In genomic region chr10:21995661-21996308, GRCm38 (mm10) we compare ENCODE assay signal across 8 mouse cellular contexts.
DNase-seq lines count a peak whose midpoint lies in the region; ATAC-seq and TF ChIP-seq lines count a peak whose summit lies in the region.

No protein-coding gene starts in this region.

- 27% methylated on average over 11 of the region's 11 CpGs for WGBS in kidney, adult 2 months
- 50% methylated on average over 11 of the region's 11 CpGs for WGBS in limb, embryonic 15.5 days
- 58% methylated on average over 11 of the region's 11 CpGs for WGBS in midbrain, postnatal 0 days
- WGBS in stomach, embryonic 14.5 days, result 54% methylated on average over 11 of the region's 11 CpGs

- H3K27me3 ChIP-seq in kidney, adult 2 months (replicated peaks; ENCODE audit: control insufficient read depth, insufficient read depth, low read length), result no peaks in the 10 kb centered on the region
- H3K27me3 ChIP-seq in limb, embryonic 15.5 days, result no peaks in the 10 kb centered on the region
- no peaks in the 10 kb centered on the region for H3K27me3 ChIP-seq in midbrain, postnatal 0 days (ENCODE audit: insufficient read depth, low read length)
- H3K27me3 ChIP-seq in stomach, embryonic 14.5 days (ENCODE audit: control insufficient read depth, insufficient read depth, low read length), result peaks cover 3% of the 10 kb centered on the region; the same call in 1 of the 2 replicates

- ATAC-seq in limb, embryonic 15.5 days (ENCODE audit: insufficient number of reproducible peaks, low FRiP score, low TSS enrichment, low read depth), result no peak
- no peak for ATAC-seq in midbrain, postnatal 0 days (ENCODE audit: low FRiP score)
- no peak for ATAC-seq in stomach, embryonic 14.5 days (ENCODE audit: insufficient number of reproducible peaks, insufficient read depth, low FRiP score, low read depth)

- TF ChIP-seq POLR2A in kidney, adult 2 months (IDR thresholded peaks at IDR 0.05; ENCODE audit: low read depth, low read length), result no peak

- peak; percentile 65 for TF ChIP-seq CTCF in kidney, adult 2 months (conservative IDR thresholded peaks at IDR 0.05; ENCODE audit: insufficient read depth, insufficient read length, low read depth, low read length)
- TF ChIP-seq CTCF in midbrain, postnatal 0 days (IDR thresholded peaks at IDR 0.05), result peak; percentile 87

- peak overlapping the region; percentile 81 for H3K4me2 ChIP-seq in limb, embryonic 15.5 days
- peak overlapping the region; percentile 37 for H3K4me2 ChIP-seq in midbrain, postnatal 0 days (ENCODE audit: low read depth, low read length, poor library complexity, severe bottlenecking)
- H3K4me2 ChIP-seq in stomach, embryonic 14.5 days (replicated peaks; ENCODE audit: low read depth, low read length), result peak overlapping the region; percentile 30

- H3K9ac ChIP-seq in limb, embryonic 15.5 days, result no peak overlapping the region
- no peak overlapping the region for H3K9ac ChIP-seq in midbrain, postnatal 0 days (replicated peaks; ENCODE audit: low read length, poor library complexity, severe bottlenecking)
- H3K9ac ChIP-seq in stomach, embryonic 14.5 days (replicated peaks; ENCODE audit: low read depth, low read length), result no peak overlapping the region

- H3K36me3 ChIP-seq in kidney, adult 2 months (ENCODE audit: control insufficient read depth, insufficient read depth, low read length), result peaks cover 21% of the 10 kb centered on the region
- peaks cover 24% of the 10 kb centered on the region for H3K36me3 ChIP-seq in limb, embryonic 15.5 days
- peaks cover 18% of the 10 kb centered on the region; the same call in 1 of the 2 replicates for H3K36me3 ChIP-seq in midbrain, postnatal 0 days (ENCODE audit: insufficient read depth, low read length)
- peaks cover 4% of the 10 kb centered on the region; the same call in 1 of the 2 replicates for H3K36me3 ChIP-seq in stomach, embryonic 14.5 days (ENCODE audit: control insufficient read depth, insufficient read depth, low read length)

- no peaks in the 10 kb centered on the region for H3K9me3 ChIP-seq in limb, embryonic 15.5 days
- no peaks in the 10 kb centered on the region for H3K9me3 ChIP-seq in midbrain, postnatal 0 days (ENCODE audit: low read length)
- no peaks in the 10 kb centered on the region for H3K9me3 ChIP-seq in stomach, embryonic 14.5 days (ENCODE audit: control insufficient read depth, low read depth, low read length)

- peak overlapping the region; percentile 70 for H3K4me3 ChIP-seq in kidney, adult 2 months (ENCODE audit: insufficient read depth, low read depth, low read length)
- peak overlapping the region; percentile 73 for H3K4me3 ChIP-seq in limb, embryonic 15.5 days
- peak overlapping the region; percentile 56 for H3K4me3 ChIP-seq in midbrain, postnatal 0 days (ENCODE audit: low read depth, low read length)
- H3K4me3 ChIP-seq in stomach, embryonic 14.5 days (ENCODE audit: low read depth, low read length), result peak overlapping the region; percentile 66

- H3K27ac ChIP-seq in kidney, adult 2 months (ENCODE audit: insufficient read depth, low read depth, low read length), result peak overlapping the region; percentile 63
- H3K27ac ChIP-seq in limb, embryonic 15.5 days, result no peak overlapping the region
- no peak overlapping the region for H3K27ac ChIP-seq in midbrain, postnatal 0 days (ENCODE audit: low read depth, low read length)
- H3K27ac ChIP-seq in stomach, embryonic 14.5 days (ENCODE audit: low read length), result no peak overlapping the region

- peak; percentile 89 for DNase-seq in layer of hippocampus, adult 11-12 months (ENCODE audit: low spot score)
- DNase-seq in layer of hippocampus, adult 9-10 months (ENCODE audit: low spot score), result no peak
- DNase-seq in embryo, embryonic 11 days, result peak; percentile 74
- peak; percentile 78 to 93 for DNase-seq in heart, adult 18-20 months
- peak; percentile 88 for DNase-seq in kidney, adult 2 months
- DNase-seq in midbrain, postnatal 0 days (ENCODE audit: low spot score), result peak; percentile 71

- H3K4me1 ChIP-seq in kidney, adult 2 months (ENCODE audit: control insufficient read depth, insufficient read depth, low read length), result peaks cover 4% of the 10 kb centered on the region; the same call in 1 of the 2 replicates
- H3K4me1 ChIP-seq in limb, embryonic 15.5 days, result peaks cover 44% of the 10 kb centered on the region
- H3K4me1 ChIP-seq in midbrain, postnatal 0 days (ENCODE audit: insufficient read depth, low read length), result no peaks in the 10 kb centered on the region
- peaks cover 4% of the 10 kb centered on the region; the same call in 1 of the 2 replicates for H3K4me1 ChIP-seq in stomach, embryonic 14.5 days (ENCODE audit: control insufficient read depth, insufficient read depth, low read length)

Comparison
In these comparisons a context has a peak if more than half of its experiments do, and no peak if none do; other contexts are left out.
1. H3K4me2 ChIP-seq: peak in every context shown above with its lines; median percentile 81 in limb, embryonic 15.5 days; 37 in midbrain, postnatal 0 days; 30 in stomach, embryonic 14.5 days.